Mouse (Mus musculus) spleen, adult 18-20 months (tissue): ENCODE measurements around the gene Lca5.
A peak's percentile ranks its signal among the peaks of the same experiment; 100 is the strongest.

Experiments
- DNase-seq, 2 experiments: peaks; one replicate each; pipeline ENCODE4 v3.0.0; 2022; ENCODE audit warnings: mixed read lengths in 2 of 2

Lca5 gene

DNA sequence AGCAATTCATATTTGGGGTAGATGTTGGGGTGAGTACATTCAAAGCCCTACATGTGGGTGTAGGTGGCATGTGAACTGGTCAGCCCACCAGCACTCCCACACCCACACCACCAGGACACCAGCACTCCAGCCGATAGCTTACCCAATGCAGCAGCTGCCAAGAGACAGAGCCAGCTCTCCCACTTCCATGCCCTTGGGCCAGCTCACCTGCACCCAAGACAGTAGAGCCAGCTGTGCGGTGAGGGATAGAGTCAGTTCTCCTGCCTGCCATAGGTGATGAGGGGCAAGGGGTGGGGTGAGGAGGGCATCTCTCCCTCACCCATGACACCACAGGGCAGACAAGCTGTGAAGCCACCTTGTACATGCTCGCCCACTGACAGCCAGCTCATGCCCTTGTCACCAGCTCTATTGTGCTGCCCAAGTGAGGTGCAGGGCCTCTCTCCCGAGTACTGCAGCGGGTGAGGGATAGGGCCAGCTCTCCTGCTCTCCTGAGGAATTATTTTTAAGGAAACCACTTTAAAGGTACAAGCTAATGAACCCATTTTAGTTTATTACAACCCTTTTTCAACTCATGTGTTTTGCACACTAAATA, 54.6 kb downstream of the Lca5 start:
- DNase-seq, result no peak

DNA sequence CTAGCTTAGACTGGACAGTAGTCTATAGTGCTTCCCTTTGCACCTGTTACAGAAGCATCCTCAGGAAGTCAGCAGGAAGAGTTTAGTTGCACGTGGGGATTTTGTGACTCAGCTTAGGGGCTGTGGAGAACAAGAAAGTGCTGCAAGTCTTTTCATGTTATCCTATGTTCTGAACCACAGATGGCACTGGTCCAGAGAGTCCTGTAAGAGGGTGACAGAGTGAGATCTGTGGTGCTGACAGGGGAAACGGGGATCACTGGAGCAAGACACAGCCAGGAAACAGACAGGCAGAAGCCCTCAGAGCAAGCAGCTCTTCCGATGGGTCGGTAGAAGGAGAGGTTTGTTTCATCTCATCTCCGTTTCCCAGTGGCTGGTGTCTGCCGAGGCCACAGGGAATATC, 55.6 kb downstream of the Lca5 start:
- peak in 1 of 2 experiments; percentile 23 for DNase-seq

DNA sequence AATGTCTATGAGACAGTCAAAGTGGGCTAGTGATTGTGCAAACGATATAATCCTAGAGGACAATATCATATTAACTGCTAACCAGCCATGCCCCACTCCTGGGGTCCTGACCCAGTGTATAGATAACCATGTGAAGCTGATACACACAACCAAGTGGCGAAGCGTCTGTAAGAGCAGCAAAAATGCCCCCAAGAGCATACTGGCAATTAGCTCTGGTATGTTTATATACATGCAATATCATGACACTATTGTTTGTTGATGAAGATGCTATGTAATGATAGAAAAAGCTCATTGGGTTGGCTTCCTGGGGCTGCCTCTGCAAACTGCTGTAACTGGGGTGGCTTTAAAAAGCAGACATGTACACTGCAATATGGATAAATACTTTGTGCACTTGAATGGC, 57.7 kb downstream of the Lca5 start:
- DNase-seq, result no peak

DNA sequence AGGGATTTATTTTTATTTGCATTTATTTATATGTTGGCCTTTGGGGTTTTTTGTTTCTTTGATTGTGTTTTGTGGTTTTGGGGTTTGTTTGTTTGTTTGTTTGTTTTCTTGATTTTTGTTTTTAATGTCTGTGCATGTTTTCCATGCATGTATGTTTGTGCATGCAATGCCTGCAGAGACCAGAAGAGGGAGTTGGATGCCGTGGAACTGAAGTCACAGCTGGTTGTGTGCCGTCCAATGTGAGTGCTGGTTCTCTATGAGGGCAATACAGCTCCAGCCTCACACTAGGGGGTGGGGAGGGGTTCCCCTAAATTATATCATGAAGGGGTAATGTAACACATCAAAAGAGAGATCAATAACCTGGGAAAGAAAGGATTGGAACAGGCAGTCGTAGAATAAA, 58.2 kb downstream of the Lca5 start:
- DNase-seq, result peak in 1 of 2 experiments; percentile 24

DNA sequence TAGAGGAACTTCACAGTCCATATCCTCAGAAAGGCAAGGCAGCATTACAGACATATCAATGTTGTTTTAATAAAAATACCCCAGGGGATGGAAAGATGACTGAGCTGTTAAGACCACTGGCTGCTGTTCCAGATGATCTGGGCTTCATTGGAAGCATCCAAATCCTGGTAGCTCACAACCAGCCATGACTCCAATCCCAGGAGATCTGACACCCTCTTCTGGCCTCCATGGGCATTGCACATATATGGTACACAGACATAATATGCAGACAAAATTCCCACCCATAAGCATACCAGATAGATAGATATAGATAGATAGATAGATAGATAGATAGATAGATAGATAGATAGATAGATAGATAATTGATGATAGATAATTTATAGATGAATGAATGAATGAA, 59.6 kb downstream of the Lca5 start:
- DNase-seq, result no peak

DNA sequence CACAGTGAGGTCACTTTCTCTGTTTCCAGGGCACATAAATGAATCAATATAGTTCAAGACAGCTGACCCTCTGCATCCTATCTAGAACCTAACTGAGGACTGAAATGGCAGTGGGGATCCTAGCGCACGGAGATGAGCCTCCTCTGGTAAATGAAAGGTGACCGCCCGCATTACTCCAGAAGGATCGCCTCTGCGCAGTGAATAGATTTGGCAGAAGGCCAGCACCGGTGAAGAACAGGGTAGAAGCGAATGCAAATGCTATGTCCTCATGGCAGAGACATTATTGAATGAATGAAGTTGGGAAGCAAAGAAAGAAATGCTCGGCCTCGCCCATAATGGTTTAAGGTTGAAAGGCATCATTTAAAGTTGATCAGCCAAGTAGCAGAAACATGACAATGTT, 61.3 kb downstream of the Lca5 start:
- no peak for DNase-seq

DNA sequence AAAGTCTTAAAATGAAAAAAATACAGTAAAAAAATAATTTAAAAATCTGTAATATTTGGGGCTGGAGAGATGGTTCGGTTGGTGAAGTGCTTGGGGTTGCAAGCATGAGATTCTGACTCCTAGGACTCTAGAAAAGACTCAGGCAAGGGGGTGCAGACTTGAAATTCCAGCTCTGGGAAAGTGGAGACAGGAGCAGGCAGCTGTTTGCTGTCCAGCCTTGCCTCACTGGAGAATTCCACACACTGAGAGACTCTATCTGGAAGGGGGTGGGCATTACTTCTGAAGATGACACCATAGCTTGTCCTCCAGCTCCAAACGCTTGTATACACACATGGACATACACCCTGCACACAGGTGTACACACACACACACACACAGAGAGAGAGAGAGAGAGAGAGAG, 63.8 kb downstream of the Lca5 start:
- no peak for DNase-seq

DNA sequence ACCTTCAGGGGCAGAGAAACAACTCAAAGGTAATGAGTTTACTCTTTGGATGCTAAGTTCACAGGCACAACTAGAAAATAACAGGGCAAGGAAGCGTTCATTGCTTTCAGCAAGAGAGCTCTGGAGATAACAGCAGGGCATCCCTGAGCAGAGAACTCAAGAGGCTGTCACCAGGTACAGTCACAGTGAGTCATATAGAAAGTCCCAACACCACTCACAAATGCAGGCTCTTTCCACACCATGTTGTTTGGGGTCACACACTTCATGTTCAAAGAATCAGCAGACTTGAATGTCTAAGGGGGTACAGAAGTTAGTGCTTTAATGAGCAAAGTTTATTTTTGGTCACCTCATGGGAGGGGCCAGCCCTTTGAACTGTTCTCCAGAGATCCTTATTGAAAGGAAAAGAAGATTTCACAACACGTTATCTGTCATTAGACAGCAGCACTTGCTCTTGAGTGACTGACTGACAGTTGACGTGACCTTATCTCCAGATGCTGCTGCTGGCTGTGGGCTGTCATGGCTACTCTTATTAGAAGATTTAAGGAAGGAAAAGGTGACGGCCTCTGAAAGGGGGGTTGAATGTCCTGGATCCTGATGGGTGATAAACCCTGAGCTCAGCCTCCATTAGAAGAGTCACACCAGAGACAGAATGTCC, 65.3 kb downstream of the Lca5 start:
- no peak for DNase-seq

DNA sequence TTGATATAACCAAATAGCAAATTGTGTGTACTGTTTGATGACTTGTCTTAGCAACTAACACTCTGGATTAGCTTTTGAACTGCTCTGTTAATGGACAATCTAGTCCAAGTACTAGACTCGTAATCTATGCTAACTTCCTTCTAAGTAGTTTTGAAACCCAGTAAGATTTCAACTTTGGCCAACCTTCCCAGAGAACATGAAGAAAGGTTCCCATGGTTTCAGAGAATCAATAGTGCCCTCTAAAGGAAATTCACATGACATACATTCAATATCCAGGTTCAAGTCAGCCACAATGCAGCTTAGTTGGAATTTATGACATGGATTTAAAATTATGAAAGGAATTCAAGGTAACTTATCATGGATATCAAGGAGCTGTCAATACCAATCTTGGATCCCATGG, 70.0 kb downstream of the Lca5 start:
- no peak for DNase-seq

DNA sequence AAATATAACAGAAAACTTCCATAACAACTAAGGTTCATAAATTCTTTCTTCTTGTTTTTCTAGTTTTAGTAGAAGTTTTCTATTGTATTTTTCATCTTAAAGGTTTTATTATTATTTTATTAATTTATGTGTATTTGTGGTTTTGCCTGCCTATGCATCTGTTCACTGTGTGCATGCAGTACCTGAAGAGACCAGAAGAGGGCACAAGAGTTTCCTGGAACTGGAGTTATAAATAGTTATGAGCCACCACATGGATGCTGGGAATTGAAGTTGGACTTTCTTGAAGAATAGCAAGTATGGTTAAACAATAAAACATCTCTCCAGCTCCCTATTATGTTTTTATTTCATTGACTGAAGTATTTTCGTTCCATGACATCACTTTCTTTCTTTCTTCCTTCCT, 72.7 kb downstream of the Lca5 start:
- peak in 1 of 2 experiments; percentile 38 for DNase-seq

DNA sequence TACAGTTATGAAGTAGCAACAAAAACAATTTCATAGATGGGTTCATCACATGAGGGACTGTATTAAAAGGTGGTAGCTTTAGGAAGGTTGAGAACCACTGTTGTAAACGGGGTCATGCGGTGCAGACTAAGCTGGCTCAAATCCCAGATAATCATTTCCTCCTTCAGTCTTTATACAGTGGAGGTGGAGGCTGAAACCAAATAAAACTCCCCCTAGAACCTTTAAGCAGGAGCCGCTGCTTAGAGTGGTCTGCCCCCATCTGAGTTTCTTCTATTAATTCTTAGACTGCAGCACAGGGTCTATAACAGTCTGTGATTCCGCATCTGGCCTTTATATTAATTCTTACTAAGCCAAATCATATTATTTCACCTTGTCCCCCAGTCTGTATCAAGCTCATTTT, 85.1 kb downstream of the Lca5 start:
- DNase-seq, result no peak

DNA sequence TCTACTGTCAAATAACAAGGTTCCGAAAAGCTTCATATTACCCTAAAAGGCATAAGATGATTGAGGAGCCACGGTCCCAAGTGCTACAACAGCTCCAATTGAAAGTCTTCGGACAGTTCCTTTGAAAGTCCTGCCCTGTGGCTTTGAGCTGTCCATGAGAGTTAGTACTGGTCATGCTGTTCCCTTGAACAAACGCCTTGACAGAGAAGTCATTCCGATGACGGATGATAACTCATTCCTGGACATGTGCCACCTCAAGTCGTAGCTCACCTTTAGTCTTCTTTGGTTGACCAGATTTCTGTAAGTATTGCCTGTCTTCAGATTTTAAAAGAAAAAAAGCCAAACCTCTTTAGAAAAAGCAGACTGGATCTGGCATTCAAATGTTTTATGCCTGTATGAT, 87.6 kb downstream of the Lca5 start:
- no peak for DNase-seq

DNA sequence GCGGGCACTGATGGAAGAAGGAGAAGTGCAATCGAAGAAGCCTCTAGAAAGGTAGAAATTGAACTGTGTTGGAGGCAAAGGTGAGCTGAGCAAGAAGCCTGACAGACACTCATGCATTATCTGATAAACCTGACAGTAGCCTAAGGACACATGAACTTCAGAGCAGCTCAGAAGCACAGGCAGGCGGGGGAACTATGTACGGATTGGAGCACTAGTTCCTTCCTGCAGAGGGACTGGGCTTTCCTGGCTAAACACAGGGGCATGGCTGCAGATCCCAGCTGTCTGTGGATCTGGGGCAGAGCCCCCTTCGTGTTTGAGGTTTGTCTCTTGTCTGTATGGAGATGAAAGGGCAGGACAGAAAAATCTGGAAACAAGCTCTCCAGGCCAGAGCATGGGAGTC, 89.8 kb downstream of the Lca5 start:
- DNase-seq, result no peak

DNA sequence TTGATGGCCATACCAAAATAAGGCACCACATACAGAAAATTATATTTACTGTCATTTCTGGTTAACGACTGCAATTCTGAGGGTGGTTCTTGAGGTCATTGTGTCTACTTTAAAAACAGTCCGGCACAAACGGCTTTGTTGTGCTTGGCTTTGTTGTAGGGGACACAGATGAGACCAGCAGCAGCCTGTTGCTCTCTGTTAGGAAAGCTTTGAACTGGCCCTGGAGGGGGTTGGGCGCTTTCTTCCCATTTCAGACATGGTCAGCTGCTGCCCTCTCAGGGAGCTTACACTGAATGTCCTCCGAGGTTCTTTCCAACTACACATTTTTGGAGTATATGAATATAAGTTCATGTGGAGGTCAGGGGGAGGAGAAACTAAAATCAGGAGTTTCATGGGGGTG, 90.3 kb downstream of the Lca5 start:
- no peak for DNase-seq

DNA sequence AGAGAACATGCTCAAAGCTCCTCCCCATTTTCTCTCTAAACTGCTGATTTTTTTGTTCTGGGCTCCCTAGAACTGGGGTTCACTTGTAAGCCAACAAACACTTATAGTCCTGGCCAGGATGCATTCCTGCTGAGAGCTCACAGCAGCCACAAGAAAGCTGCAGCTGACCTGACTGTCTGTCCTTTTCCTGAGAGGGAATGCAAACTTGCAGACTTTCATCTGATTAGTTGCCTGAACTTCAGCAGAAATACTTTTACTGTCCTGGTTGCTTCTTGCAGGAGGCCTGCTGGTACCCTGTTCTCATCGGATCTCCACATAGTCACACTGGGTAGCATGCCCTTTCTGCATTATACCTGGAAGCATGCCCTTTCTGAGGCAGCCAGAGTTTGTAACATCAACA, 91.0 kb downstream of the Lca5 start:
- DNase-seq, result no peak

DNA sequence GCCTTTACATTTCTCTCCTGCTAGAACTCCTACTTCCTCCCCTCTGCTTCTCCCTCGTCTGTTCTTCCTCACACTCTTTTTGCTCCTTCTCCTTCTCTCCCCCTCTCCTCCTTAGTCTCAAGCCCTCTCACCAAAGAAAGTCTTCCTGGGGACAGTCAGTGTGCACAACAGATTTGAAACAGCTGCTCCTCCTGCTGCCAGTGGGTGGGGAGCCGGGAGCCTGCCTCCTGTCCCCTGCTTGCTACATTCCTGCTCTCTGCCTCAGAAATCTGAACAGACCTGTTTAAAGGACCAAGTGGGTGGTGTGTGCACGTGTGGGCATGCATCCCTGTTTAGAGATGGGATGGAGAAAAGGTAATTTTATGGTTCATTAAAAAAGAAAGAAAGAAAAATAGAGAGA, 91.4 kb downstream of the Lca5 start:
- no peak for DNase-seq

DNA sequence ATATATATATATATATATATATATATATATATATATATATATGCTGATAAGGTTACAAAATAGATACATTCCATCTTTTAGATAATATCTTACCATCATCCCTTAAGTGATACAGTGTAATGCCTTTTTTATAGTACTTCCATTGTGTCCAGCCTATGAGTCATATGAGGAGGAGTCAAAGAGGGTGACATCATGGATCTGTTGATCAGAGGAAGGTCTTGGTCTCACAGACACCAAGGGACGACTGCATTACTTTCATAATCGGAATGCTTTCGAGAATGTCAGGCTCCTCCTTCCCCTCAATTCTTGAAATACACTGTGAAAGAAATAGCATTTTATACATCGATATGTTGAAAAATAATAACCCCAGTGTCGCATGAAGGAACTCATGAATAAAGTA, 93.4 kb downstream of the Lca5 start:
- no peak for DNase-seq

DNA sequence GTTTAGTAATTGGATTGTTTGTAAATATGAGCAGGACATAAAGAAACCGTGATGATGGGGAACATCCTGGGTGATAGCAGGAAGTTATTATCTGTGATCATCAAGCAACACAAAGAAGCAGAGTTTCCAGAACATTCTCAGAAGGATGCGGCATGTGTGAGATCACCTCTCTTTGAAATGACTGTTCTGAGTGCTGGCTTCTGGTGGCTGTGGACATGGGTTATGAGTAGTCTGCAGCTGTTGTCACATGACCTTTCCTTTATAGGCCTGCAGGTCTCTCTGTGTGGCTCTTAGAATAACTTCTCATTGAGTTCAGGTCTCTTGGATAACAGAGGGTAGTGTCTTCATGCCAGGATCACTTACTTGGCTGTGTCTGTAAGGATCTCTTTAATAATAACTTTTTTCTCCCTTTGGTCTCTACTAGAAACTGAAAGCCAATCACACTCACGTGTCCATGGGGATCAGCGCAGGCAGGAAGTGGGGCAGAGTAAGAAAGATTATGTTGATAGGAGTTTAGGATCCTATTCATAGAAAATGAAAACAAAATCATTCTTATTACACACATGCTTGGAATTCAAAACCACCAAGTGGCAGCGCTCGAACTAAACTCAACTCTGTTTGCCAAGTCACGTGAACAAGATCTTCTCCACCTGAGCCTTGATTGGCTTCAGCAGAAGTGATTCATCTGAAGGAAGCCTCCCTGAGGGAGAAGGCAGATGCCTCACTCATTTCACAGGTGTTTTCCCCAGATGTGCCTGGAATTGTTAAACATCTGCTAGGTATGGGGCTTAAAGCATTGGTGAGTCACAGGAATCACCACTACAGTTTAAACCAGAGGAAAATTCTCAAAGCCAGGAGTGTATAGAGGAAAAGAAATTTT, 98.2 kb downstream of the Lca5 start:
- no peak for DNase-seq
